Mouse (Mus musculus): ENCODE data around the gene Mrtfa.
A peak's percentile ranks its signal among the peaks of the same experiment; 100 is the strongest.
"Not testable (repeated sequence)": the region's sequence is repeated elsewhere in the genome, so short reads cannot be mapped to it uniquely, and the experiment has no call there.

Mrtfa gene

GRCm38 (mm10) chr15:81190630-81191178 is at the start of gene Mrtfa:
TSS of gene Mrtfa (minus strand) at chr15:81190757.
- peak; percentile 100 for DNase-seq

DNA sequence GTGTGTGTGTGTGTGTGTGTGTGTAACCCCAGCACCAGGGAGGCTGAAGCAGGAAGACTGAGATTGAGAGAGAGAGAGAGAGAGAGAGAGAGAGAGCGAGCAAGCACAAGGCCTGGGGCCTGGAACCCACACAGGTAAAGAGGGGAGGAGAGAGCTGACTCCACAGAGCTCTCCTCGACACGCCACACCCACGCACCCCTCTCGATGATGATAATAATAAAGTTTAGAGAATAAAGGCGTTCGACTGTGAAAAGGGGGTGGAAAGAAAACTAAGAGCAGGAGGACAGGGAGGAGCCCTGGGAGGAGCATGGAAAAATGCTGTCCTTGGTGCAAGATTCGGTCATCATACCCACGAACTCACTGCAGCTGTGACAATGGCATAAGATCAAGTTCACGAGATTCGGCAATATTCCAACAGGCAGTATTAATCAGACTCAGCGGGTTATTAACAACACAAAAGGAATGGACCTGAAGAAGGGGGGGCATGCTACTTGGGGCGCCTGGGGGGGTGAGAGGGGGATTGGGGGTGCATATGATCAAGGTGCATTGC is 49.3 kb upstream of the Mrtfa start:
- no peak for DNase-seq

- DNase-seq = peak; percentile 14
Observed at GRCm38 (mm10) chr15:81239261-81239660, 48.7 kb upstream of the Mrtfa start.

GRCm38 (mm10) chr15:81237471-81237870 is 46.9 kb upstream of the Mrtfa start:
- DNase-seq = no peak

DNA sequence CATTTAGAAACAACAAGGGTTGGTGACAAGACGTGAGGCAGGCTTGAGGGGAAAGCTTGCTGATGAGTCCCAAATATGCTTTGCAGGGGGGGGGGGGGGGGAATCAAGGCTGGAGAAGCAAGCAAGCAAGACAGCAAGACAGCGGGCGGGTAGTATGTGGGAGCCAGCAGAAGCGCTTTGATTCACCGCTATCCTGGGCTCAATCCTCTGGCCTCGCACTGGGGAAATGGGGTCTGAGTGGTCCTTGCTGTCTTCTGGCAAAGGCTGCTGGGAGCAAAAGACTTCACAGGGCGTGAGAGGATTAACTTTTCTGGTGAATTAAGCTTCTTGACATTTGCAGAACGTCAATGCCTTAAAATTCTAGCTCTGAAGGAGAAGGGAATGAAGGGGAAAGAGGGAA is 45.5 kb upstream of the Mrtfa start:
- no peak for DNase-seq

DNA sequence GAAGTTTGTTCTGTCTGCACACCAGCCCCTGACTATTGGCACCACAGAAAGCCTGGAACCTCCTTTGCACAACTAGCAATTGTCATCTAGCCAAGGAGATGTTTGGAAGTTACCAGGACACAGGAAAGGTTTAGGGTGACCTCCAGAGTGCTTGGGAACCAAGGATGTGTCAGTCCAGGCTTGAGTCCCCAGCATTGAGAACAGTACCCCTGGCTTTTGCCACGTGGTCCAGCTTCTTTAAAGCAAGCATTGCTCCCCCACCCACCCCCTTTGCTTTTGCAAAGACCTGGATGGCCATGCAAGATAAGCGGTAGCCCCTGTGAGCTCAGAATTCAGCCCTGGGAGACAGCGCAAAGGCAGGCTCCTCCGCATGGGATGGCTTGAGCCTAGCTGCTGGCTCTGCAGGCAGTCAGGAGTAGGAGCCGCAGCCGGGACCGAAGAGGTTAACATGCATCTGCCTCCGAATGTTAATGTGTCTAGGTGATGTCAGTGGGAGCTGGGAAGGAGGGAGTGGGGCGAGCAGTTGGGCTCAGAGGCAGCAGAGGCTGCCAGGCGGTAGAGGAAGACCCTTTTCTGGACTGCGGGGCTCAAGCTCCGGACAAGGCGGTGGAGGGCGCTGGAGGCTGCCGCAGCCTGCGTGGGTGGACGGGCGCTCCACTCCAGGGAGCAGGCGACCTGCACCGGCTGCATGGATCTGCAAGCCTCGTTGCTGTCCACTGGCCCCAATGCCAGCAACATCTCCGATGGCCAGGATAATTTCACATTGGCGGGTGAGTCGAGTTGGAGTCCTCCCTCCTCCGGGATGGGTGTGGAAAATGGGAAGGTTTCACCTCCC is 44.7 kb upstream of the Mrtfa start, which contains the start of gene Mchr1:
Gene Mchr1 (plus strand): TSS at position 414 of the 835 bp plus-strand sequence.
- no peak for DNase-seq

DNA sequence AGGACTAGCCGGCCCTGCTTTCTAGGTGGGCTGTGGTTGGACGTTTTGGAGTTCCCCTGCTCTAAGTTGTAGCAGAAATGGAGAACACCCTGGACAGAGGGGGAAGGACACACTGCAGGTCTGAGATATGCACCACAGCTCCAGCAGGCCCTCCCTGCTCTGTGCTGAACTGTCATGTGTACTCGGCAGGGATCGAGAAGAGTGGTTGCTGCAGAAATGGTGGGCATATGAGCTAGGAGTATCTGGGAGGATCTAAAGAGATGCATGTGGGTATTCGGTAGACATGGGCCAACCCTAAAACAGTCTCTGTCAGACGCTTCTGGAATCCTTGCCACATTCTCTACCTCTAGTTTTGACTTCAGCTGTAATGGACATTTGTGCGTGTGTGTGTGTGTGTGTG is 40.8 kb upstream of the Mrtfa start:
- DNase-seq = no peak

DNA sequence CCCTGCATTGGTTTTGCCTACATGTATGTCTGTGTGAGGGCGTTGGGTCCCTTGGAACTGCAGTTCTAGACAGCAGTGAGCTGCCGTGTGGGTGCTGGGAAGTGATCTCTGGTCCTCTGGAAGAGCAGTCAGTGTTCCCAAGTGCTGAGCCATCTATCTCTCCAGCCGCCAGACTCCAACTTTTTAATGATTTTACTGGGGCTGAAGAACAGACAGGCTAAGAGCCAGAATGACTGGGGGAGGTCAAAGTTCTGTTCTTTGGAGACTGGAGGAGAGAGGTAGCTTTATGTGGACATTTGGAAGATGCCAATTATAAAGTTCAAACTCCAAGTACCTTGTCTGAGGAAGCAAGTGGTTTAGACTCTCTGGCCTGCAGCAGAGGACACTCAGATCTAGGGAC is 39.2 kb upstream of the Mrtfa start:
- no peak for DNase-seq

DNA sequence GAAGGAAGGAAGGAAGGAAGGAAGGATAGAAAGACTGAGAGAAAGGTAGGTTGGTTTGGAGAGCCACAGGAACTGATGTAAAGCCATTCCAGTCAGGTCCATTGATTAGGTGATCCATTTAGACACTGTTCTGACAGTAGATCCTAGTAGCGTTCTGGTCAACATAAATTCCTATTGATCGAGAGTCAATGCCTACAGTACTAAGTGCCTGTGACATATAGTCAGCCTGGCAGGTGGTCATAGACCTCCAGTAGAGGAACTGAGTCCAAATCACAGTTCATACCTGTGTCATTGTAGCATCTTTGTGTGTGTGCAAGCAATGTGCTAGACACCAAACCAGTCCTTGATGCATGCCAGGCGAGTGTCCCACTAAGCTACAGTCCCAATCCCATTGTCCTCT is 37.7 kb upstream of the Mrtfa start:
- no peak for DNase-seq

DNA sequence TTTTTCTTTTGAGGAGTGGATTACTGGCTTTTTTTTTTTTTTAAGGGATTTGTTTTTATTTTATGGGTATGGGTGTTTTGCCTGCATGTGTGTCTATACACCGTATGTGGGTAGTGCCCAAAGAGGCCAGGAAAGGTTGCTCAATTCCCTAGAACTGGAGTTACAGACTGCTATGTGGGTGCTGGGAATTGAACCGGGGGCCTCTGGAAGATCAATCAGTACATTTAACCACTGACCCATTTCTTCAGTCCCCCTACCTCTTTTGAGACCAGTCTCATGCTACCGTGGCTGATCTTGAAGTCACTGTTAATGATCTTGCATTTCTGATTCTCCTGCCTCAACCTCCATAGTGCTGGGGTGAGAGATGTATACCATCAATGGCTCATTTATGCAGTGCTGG is 36.7 kb upstream of the Mrtfa start:
- DNase-seq = no peak

GRCm38 (mm10) chr15:81226796-81227195 is 36.2 kb upstream of the Mrtfa start:
- DNase-seq = no peak

DNA sequence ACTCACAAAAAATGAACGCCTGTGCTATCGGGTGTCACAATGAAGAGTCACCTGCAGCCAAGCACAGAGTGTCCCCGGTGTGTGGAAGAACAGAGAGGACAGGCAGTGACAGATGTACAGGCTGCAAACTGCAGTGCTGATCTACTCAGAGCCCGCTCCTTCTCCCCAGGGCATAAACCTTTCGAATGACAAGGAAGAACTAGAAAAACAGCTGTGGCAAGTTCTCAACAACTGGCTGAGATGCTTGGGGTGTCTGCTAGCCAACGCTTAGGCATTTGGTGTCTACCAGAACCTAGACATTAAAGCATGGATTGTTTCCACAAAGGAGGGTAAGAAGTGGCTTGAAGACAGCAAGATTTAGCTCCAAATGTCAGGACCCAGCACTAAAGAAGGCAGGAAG is 35.2 kb upstream of the Mrtfa start:
- DNase-seq = no peak

DNA sequence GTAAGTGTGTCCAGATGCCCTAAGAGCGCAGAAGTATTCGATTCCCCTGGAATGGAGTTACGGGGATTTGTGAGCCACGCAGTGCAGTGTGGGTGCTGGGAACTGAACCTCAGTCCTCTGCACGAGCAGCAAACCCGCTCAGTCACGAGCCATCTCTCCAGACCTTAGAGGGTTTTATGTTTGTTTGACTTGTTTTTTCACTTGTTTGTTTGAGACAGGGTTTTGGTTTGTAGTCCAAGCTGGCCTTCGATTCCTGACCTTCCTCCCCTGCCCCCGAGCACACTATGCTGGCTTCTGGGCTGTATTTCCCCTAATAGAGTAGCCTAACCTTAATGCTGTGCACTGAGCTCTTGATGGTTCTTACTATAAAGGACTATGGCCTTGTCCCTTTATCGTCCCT is 34.5 kb upstream of the Mrtfa start:
- DNase-seq = no peak

GRCm38 (mm10) chr15:81221446-81221845 is 30.9 kb upstream of the Mrtfa start:
- DNase-seq = no peak

DNA sequence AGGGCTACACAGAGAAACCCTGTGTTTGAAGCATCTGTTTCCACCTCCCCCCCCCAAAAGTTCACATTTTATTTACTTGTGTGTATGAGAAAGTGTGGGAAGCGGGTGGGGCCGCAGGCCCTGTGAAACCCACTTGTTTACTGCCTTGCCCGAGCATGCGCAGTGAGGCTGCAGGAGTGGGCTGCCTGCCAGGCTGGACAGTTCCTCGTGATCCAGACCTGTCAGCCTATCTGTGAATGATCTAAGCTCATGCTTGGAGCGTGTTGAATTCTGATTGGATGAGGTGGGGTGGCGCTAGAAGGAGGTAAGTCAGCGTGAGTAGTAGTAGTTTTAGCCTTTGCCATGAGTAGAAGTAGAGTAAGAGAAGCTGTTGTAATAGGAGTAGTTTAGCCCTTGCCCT is 29.5 kb upstream of the Mrtfa start:
- DNase-seq = not testable (repeated sequence)

- DNase-seq = no peak
Observed at GRCm38 (mm10) chr15:81219054-81219453, 28.5 kb upstream of the Mrtfa start.

- no peak for DNase-seq
Observed at GRCm38 (mm10) chr15:81216906-81217653, 26.5 kb upstream of the Mrtfa start.

DNA sequence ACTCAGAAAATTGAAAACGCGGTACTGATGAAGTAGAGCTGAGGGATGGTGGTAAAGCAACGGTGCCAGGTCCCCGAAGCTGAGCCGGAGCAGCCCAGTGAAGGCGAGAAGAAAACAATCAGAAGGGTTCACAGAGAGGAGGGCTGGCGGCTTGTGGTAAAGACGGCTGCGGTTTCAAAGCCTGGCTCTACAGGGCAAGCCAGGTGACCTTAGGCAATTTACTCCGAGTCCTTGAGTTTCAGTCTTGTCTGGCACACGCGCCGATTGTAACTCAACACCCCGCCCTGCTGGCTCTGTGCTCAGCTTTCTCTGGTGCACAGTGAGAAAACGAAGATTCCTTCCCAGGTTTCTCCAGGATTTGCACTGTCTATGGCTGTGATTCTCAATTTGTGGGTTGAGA is 22.4 kb upstream of the Mrtfa start:
- no peak for DNase-seq

GRCm38 (mm10) chr15:81210496-81210895 is 19.9 kb upstream of the Mrtfa start:
- DNase-seq = no peak

GRCm38 (mm10) chr15:81202462-81202861 is 11.9 kb upstream of the Mrtfa start:
- no peak for DNase-seq

DNA sequence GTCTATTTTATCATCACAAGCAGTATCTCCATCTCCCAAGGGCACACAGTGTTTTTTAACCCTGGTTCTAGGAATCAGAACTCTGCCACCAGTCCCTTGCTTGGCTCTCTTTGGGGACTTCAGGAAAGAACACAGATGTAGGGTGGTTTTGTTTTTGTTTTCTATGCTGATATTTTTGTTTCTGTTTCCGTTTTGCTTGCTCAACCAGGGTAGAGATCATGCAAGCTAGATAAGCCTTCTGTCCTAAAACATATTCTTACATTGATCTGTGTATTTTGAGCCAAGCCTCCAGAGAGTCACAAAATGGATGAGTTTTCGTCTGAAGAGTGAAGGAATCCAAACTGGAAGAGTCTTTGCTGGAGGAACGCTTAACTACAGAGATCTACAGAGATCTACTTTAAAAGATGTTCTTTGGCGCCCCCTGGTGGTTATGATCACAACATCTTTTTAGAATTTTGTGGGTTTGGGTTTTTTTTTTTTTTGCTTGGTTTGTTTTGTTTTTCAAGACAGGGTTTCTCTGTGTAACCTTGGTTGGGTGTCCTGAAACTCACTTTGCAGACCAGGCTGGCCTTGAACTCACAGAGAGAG is 8.9 kb upstream of the Mrtfa start:
- DNase-seq = peak; percentile 61

GRCm38 (mm10) chr15:81198447-81198846 is 7.9 kb upstream of the Mrtfa start:
- no peak for DNase-seq

GRCm38 (mm10) chr15:81197197-81197596 is 6.6 kb upstream of the Mrtfa start:
- no peak for DNase-seq

Measured in thymus, postnatal 25 days (tissue).